Mouse (Mus musculus) midbrain, embryonic 11.5 days (tissue): Measurements from ENCODE around the gene Grem1. TPM values are rescaled to one million over a fixed set of nuclear protein-coding genes. Genes with fewer than 3 reads are reported as not detected.

ENCODE experiments used
- ATAC-seq: fragments of 200-750 bp; cut with Nextera tagmentation; 2 replicates; pipeline ENCODE4 v1.8.0; 2017; ENCODE audit warnings: moderate TSS enrichment, moderate library complexity; ENCODE audit not compliant: low FRiP score
- DNase-seq: peaks from one replicate; pipeline ENCODE4 v3.0.0; 2015; ENCODE audit warnings: low spot score; ENCODE audit errors: missing footprints
- H3K27ac ChIP-seq: fragments of 300-500 bp; sonication (generic); 2 replicates; pipeline ENCODE4 v1.5.1; 2014; ENCODE audit warnings: low read depth, low read length
- H3K27me3 ChIP-seq: fragments of 300-500 bp; sonication (generic); 2 replicates; pipeline ENCODE4 v1.6.1; 2014; ENCODE audit warnings: mild to moderate bottlenecking, low read length, moderate library complexity, mixed read lengths; ENCODE audit not compliant: control insufficient read depth, insufficient read depth
- H3K36me3 ChIP-seq: fragments of 300-500 bp; sonication (generic); 2 replicates; pipeline ENCODE4 v1.6.1; 2014; ENCODE audit warnings: mild to moderate bottlenecking, low read length, moderate library complexity, mixed read lengths; ENCODE audit not compliant: control insufficient read depth, insufficient read depth
- H3K4me1 ChIP-seq: fragments of 300-500 bp; sonication (generic); 2 replicates; pipeline ENCODE4 v1.6.1; 2014; ENCODE audit warnings: low read length; ENCODE audit not compliant: control insufficient read depth, insufficient read depth
- H3K4me2 ChIP-seq: fragments of 300-500 bp; sonication (generic); 2 replicates; pipeline ENCODE4 v1.6.1; 2014; ENCODE audit warnings: mild to moderate bottlenecking, moderate library complexity
- H3K4me3 ChIP-seq: fragments of 300-500 bp; sonication (generic); 2 replicates; pipeline ENCODE4 v1.5.1; 2014; ENCODE audit warnings: low read depth, low read length
- H3K9ac ChIP-seq: fragments of 300-500 bp; sonication (generic); 2 replicates; pipeline ENCODE4 v1.6.1; 2014; ENCODE audit warnings: low read length
- H3K9me3 ChIP-seq: fragments of 300-500 bp; sonication (generic); 2 replicates; pipeline ENCODE4 v1.6.1; 2016; ENCODE audit warnings: low read length; ENCODE audit not compliant: control insufficient read depth
- WGBS: fragments of 180-500 bp; shearing (Covaris S2); extraction: QIAGEN DNeasy Blood & Tissue Kit; methylation state at CpG from one replicate; pipeline ENCODE4 v1.1.7; 2014; 5-methylcytosine and 5-hydroxymethylcytosine counted together
- polyA plus RNA-seq: library from polyadenylated mRNA; unstranded; fragments of >200 nt; fragmentation: Nextera tagmentation; extraction: Ambion mirVana; gene quantifications from 2 replicates; pipeline ENCODE4 v1.2.1, GENCODE M21; 2014

Grem1 gene
- polyA plus RNA-seq, 1 experiment from 2014 or later, result 0.10 TPM

GRCm38 (mm10) chr2:113768541-113769303 is 10.3 kb upstream of the Grem1 start:
- no peak for ATAC-seq
- H3K27me3 ChIP-seq, result no peaks in the 10 kb centered on the region
- WGBS, result 92% methylated on average over 8 of the region's 8 CpGs

GRCm38 (mm10) chr2:113765885-113766284 is 7.4 kb upstream of the Grem1 start:
- H3K4me2 ChIP-seq, result no peak overlapping the region
- H3K9ac ChIP-seq, result no peak overlapping the region
- no peaks in the 10 kb centered on the region for H3K9me3 ChIP-seq
- no peaks in the 10 kb centered on the region for H3K4me1 ChIP-seq
- H3K27ac ChIP-seq, result no peak overlapping the region
- H3K4me3 ChIP-seq, result no peak overlapping the region
- H3K27me3 ChIP-seq, result no peaks in the 10 kb centered on the region
- ATAC-seq, result no peak
- 64% methylated on average over 1 of the region's 1 CpGs for WGBS
- no peak for DNase-seq
- no peaks in the 10 kb centered on the region for H3K36me3 ChIP-seq

More at GRCm38 (mm10) chr2:113768541-113769303, 10.3 kb upstream of the Grem1 start:
- H3K27ac ChIP-seq, result no peak overlapping the region
- H3K9ac ChIP-seq, result no peak overlapping the region
- no peak overlapping the region for H3K4me2 ChIP-seq
- H3K36me3 ChIP-seq, result no peaks in the 10 kb centered on the region
- H3K4me1 ChIP-seq, result no peaks in the 10 kb centered on the region
- no peaks in the 10 kb centered on the region for H3K9me3 ChIP-seq
- DNase-seq, result no peak
- H3K4me3 ChIP-seq, result no peak overlapping the region

GRCm38 (mm10) chr2:113764968-113765367 is 6.5 kb upstream of the Grem1 start:
- no peaks in the 10 kb centered on the region for H3K4me1 ChIP-seq
- no peak overlapping the region for H3K4me3 ChIP-seq
- no peaks in the 10 kb centered on the region for H3K36me3 ChIP-seq
- ATAC-seq (no peak), DNase-seq (no peak)
- no peak overlapping the region for H3K27ac ChIP-seq
- no peaks in the 10 kb centered on the region for H3K27me3 ChIP-seq
- 89% methylated on average over 5 of the region's 5 CpGs for WGBS
- H3K4me2 ChIP-seq, result no peak overlapping the region
- H3K9ac ChIP-seq, result no peak overlapping the region
- H3K9me3 ChIP-seq, result no peaks in the 10 kb centered on the region

GRCm38 (mm10) chr2:113757525-113758310 is 728 bp downstream of the Grem1 start:
- under 1% methylated on average over 47 of the region's 47 CpGs for WGBS
- peak overlapping the region; percentile 93 for H3K4me2 ChIP-seq
- H3K27me3 ChIP-seq, result peaks cover 38% of the 10 kb centered on the region
- H3K4me3 ChIP-seq, result peak overlapping the region; percentile 48
- H3K27ac ChIP-seq, result no peak overlapping the region
- H3K4me1 ChIP-seq, result peaks cover 7% of the 10 kb centered on the region; the same call in 1 of the 2 replicates
- no peaks in the 10 kb centered on the region for H3K9me3 ChIP-seq
- no peaks in the 10 kb centered on the region for H3K36me3 ChIP-seq
- peak overlapping the region; percentile 44; the same call in 1 of the 2 replicates for H3K9ac ChIP-seq
- DNase-seq, result peak; percentile 97
- ATAC-seq, result peak; percentile 65

DNA sequence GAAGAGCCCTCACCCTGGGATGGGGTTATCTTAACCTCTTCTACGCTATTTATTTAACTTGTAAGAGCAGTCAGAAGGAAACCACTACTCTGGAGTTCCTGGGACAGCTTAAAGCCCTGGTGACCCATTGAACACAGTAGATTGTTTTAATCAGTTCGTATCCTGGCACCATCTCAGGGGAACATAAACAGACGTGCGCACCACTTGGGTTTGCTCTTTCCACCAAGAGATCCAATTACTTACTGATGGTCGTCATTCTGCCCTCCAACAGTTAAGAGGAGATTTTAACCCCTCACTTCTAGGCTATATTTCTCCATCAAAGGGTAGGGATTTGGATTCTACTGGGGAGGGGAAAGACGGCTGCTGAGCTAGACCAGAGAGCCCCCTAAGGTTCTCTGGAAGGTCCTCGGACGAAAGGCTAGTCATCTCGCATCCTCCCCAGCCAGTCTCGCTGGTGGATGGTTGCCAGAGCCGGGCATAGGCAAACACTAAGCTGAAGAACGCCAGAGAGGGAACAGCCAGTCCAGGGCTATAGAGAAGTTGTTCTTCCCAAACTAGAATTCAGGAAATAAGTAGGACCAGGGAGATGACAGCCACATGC is 1.4 kb downstream of the Grem1 start:
- WGBS, result 1% methylated on average over 12 of the region's 12 CpGs
- Histone ChIP-seq H3K9me3 (no peaks in the 10 kb centered on the region), H3K9ac (0 out of 2 replicates have a peak overlapping the region, but pooled peaks have one; percentile 1), H3K4me2 (peak overlapping the region; percentile 93), H3K27me3 (peaks cover 38% of the 10 kb centered on the region), H3K36me3 (no peaks in the 10 kb centered on the region), H3K27ac (no peak overlapping the region), H3K4me3 (peak overlapping the region; percentile 48), H3K4me1 (peaks cover 7% of the 10 kb centered on the region; the same call in 1 of the 2 replicates)
- ATAC-seq, result no peak
- peak; percentile 92 for DNase-seq

GRCm38 (mm10) chr2:113749721-113750120 is 8.7 kb downstream of the Grem1 start:
- Histone ChIP-seq H3K27me3 (no peaks in the 10 kb centered on the region), H3K4me3 (no peak overlapping the region), H3K9me3 (no peaks in the 10 kb centered on the region), H3K4me1 (no peaks in the 10 kb centered on the region), H3K9ac (no peak overlapping the region), H3K27ac (no peak overlapping the region), H3K36me3 (no peaks in the 10 kb centered on the region), H3K4me2 (no peak overlapping the region)
- DNase-seq, result no peak
- WGBS, result 84% methylated on average over 12 of the region's 12 CpGs
- peak; percentile 46; the same call in 1 of the 2 replicates for ATAC-seq

- Histone ChIP-seq H3K9me3 (no peaks in the 10 kb centered on the region), H3K27me3 (no peaks in the 10 kb centered on the region), H3K36me3 (no peaks in the 10 kb centered on the region), H3K27ac (no peak overlapping the region), H3K9ac (no peak overlapping the region), H3K4me1 (no peaks in the 10 kb centered on the region), H3K4me2 (no peak overlapping the region), H3K4me3 (no peak overlapping the region)
- no peak for ATAC-seq
- no peak for DNase-seq
- WGBS, result 97% methylated on average over 9 of the region's 9 CpGs
Observed at GRCm38 (mm10) chr2:113749309-113749708, 9.1 kb downstream of the Grem1 start.

DNA sequence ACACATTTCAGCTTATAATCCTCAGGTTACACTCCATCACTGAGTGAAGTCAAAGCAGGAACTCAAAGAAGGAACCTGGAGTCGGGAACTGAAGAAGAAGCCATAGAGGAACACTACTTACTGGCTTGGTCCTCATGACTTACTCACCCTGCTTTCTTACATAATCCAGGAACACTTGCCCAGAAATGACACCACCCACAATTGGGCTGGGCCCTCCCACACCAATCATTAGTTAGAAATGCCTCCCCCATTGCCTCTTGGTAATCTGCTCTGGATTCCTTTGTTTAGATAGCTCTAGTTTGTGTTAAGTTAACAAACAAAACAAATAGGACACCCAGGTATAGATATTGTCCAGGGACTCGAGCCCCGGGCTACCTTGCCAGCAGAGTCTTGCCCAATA is 29.9 kb downstream of the Grem1 start:
- Histone ChIP-seq H3K4me2 (no peak overlapping the region), H3K4me3 (no peak overlapping the region), H3K27ac (no peak overlapping the region), H3K27me3 (no peaks in the 10 kb centered on the region), H3K9me3 (no peaks in the 10 kb centered on the region), H3K36me3 (no peaks in the 10 kb centered on the region), H3K4me1 (no peaks in the 10 kb centered on the region), H3K9ac (no peak overlapping the region)
- WGBS, result 85% methylated on average over 3 of the region's 3 CpGs
- DNase-seq (no peak), ATAC-seq (no peak)

DNA sequence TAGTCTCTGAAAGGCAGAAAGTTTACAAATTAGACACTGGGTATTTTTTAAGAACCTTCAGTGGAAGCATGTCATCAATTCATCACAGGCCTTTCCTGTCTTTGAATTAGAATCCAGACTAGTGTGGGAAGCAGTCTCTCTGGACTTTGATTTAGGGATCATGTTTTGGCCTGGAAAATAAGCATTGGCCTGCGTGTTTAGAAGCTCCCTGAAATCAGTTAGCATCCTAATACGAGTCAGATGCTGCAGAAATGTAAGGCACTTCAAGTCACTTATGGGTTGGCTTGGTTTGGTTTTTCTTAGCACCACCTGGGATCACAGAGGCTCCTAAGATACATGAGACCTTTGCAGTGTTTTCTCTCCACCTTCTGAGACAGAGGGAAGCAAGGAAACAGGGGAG is 43.6 kb downstream of the Grem1 start:
- H3K27ac ChIP-seq, result no peak overlapping the region
- DNase-seq (no peak), ATAC-seq (no peak)
- no peak overlapping the region for H3K4me3 ChIP-seq
- no peaks in the 10 kb centered on the region for H3K36me3 ChIP-seq
- 77% methylated on average over 2 of the region's 2 CpGs for WGBS
- H3K27me3 ChIP-seq, result no peaks in the 10 kb centered on the region
- no peak overlapping the region for H3K9ac ChIP-seq
- no peaks in the 10 kb centered on the region for H3K9me3 ChIP-seq
- H3K4me2 ChIP-seq, result no peak overlapping the region
- H3K4me1 ChIP-seq, result no peaks in the 10 kb centered on the region
